Mouse (Mus musculus) bone marrow macrophage, adult 2 months (primary cell): ENCODE data around the gene Prlr. TPM values are rescaled to one million over a fixed set of nuclear protein-coding genes. Genes with fewer than 3 reads are reported as not detected.

ENCODE experiments used
- H3K27ac ChIP-seq: 2 replicates; pipeline ENCODE4 v1.5.1; 2012; ENCODE audit warnings: low read depth, low read length; ENCODE audit not compliant: insufficient read depth
- H3K4me1 ChIP-seq: 2 replicates; pipeline ENCODE4 v1.6.1; 2012; ENCODE audit warnings: low read length; ENCODE audit not compliant: control insufficient read depth, insufficient read depth
- H3K4me3 ChIP-seq: 2 replicates; pipeline ENCODE4 v1.5.1; 2012; ENCODE audit warnings: mild to moderate bottlenecking, low read length, moderate library complexity; ENCODE audit not compliant: insufficient read depth
- CTCF ChIP-seq: IDR thresholded peaks from 2 replicates; pipeline ENCODE4 v1.5.1; 2012; ENCODE audit warnings: low read depth, mild to moderate bottlenecking, low read length, moderate library complexity
- POLR2A ChIP-seq: IDR thresholded peaks from 2 replicates; pipeline ENCODE4 v1.6.1; 2012; ENCODE audit warnings: mild to moderate bottlenecking, low read depth, low read length, borderline replicate concordance
- polyA plus RNA-seq: library from polyadenylated mRNA; stranded (reverse); fragments of >200 nt; gene quantifications from 2 replicates; pipeline ENCODE4 v1.2.4, GENCODE M21; 2012; ENCODE audit not compliant: missing spikeins, insufficient read depth, insufficient read length

Gene Prlr
- not detected in 2 replicates for polyA plus RNA-seq

- no peak for TF ChIP-seq CTCF
- no peak for TF ChIP-seq POLR2A
- peak within 1 kb of the TSS; percentile 26; the same call in 1 of the 2 replicates for H3K4me3 ChIP-seq
These were observed at the start of gene Prlr for GRCm38 (mm10) chr15:10177083-10177482. Gene Prlr (plus strand): TSS chr15:10177238.

GRCm38 (mm10) chr15:10133781-10134180 is 43.3 kb upstream of the Prlr start:
- TF ChIP-seq POLR2A, result no peak
- no peak for TF ChIP-seq CTCF
- H3K4me1 ChIP-seq, result no peaks in the 10 kb centered on the region
- no peak overlapping the region for H3K27ac ChIP-seq
- H3K4me3 ChIP-seq, result no peak overlapping the region

More at GRCm38 (mm10) chr15:10177083-10177482, at the start of gene Prlr:
- no peaks in the 10 kb centered on the region for H3K4me1 ChIP-seq
- no peak within 1 kb of the TSS for H3K27ac ChIP-seq

GRCm38 (mm10) chr15:10134889-10135288 is 42.1 kb upstream of the Prlr start:
- no peak for TF ChIP-seq POLR2A
- no peak for TF ChIP-seq CTCF
- no peak overlapping the region for H3K4me3 ChIP-seq
- H3K4me1 ChIP-seq, result no peaks in the 10 kb centered on the region
- no peak overlapping the region for H3K27ac ChIP-seq

GRCm38 (mm10) chr15:10144520-10144919 is 32.5 kb upstream of the Prlr start:
- Histone ChIP-seq H3K4me1 (no peaks in the 10 kb centered on the region), H3K4me3 (no peak overlapping the region), H3K27ac (no peak overlapping the region)
- no peak for TF ChIP-seq POLR2A

GRCm38 (mm10) chr15:10148196-10148595 is 28.8 kb upstream of the Prlr start:
- Histone ChIP-seq H3K27ac (no peak overlapping the region), H3K4me3 (no peak overlapping the region), H3K4me1 (no peaks in the 10 kb centered on the region)
- TF ChIP-seq POLR2A, result no peak
- TF ChIP-seq CTCF, result no peak

GRCm38 (mm10) chr15:10160663-10161062 is 16.4 kb upstream of the Prlr start:
- Histone ChIP-seq H3K27ac (no peak overlapping the region), H3K4me1 (no peaks in the 10 kb centered on the region), H3K4me3 (no peak overlapping the region)
- TF ChIP-seq POLR2A, result no peak
- TF ChIP-seq CTCF, result no peak

- H3K4me1 ChIP-seq, result no peaks in the 10 kb centered on the region
- H3K27ac ChIP-seq, result no peak overlapping the region
- no peak for TF ChIP-seq POLR2A
- TF ChIP-seq CTCF, result no peak
- no peak overlapping the region for H3K4me3 ChIP-seq
These were observed 2.0 kb upstream of the Prlr start for GRCm38 (mm10) chr15:10175078-10175477.

GRCm38 (mm10) chr15:10175656-10176055 is 1.4 kb upstream of the Prlr start:
- no peak for TF ChIP-seq POLR2A
- no peak for TF ChIP-seq CTCF
- Histone ChIP-seq H3K4me1 (no peaks in the 10 kb centered on the region), H3K4me3 (no peak overlapping the region), H3K27ac (no peak overlapping the region)

- H3K27ac ChIP-seq, result no peak overlapping the region
- peak overlapping the region; percentile 26; the same call in 1 of the 2 replicates for H3K4me3 ChIP-seq
- H3K4me1 ChIP-seq, result no peaks in the 10 kb centered on the region
- TF ChIP-seq POLR2A, result no peak
- no peak for TF ChIP-seq CTCF
These were observed 587 bp downstream of the Prlr start for GRCm38 (mm10) chr15:10177519-10178130.

- TF ChIP-seq POLR2A, result no peak
- TF ChIP-seq CTCF, result no peak
- Histone ChIP-seq H3K4me1 (no peaks in the 10 kb centered on the region), H3K27ac (no peak overlapping the region), H3K4me3 (peak overlapping the region; percentile 26; the same call in 1 of the 2 replicates)
These were observed 1.1 kb downstream of the Prlr start for GRCm38 (mm10) chr15:10178131-10178566.
